Mouse (Mus musculus) cerebellum, adult 2 months (tissue): Measurements from ENCODE around the gene Mtss1l. TPM values are rescaled to one million over a fixed set of nuclear protein-coding genes. Genes with fewer than 3 reads are reported as not detected.

Experiments
- DNase-seq, 2 experiments: peaks; one replicate each; pipeline ENCODE4 v3.0.0; 2021
- H3K27ac ChIP-seq: fragments of 200-500 bp; 2 replicates; pipeline ENCODE4 v1.5.1; 2012; ENCODE audit warnings: low read length, control low read depth, inconsistent platforms; ENCODE audit not compliant: insufficient read depth
- H3K27me3 ChIP-seq: fragments of 200-500 bp; 2 replicates; pipeline ENCODE4 v1.6.1; 2012; ENCODE audit warnings: inconsistent platforms, mild to moderate bottlenecking, low read length, moderate library complexity; ENCODE audit not compliant: control insufficient read depth, insufficient read depth
- H3K4me1 ChIP-seq: fragments of 200-500 bp; 2 replicates; pipeline ENCODE4 v1.6.1; 2011; ENCODE audit warnings: low read length; ENCODE audit not compliant: control insufficient read depth, insufficient read depth
- H3K4me3 ChIP-seq: fragments of 200-500 bp; replicated peaks from 2 replicates; pipeline ENCODE3; 2011; ENCODE audit warnings: mild to moderate bottlenecking, low read depth, low read length, control low read depth; ENCODE audit not compliant: insufficient read depth
- CTCF ChIP-seq: fragments of 200-500 bp; IDR thresholded peaks from 2 replicates; pipeline ENCODE4 v1.5.1; 2011; ENCODE audit warnings: low read depth, mild to moderate bottlenecking, control low read depth, low read length, moderate library complexity, borderline replicate concordance; ENCODE audit not compliant: insufficient read depth
- POLR2A ChIP-seq: fragments of 200-500 bp; IDR thresholded peaks from 2 replicates; pipeline ENCODE4 v1.6.1; 2011; ENCODE audit warnings: low read length, control low read depth, borderline replicate concordance; ENCODE audit not compliant: insufficient read depth
- WGBS: fragments of 180-500 bp; shearing (Covaris S2); methylation state at CpG from one replicate; pipeline ENCODE4 v1.1.7; 2018; 5-methylcytosine and 5-hydroxymethylcytosine counted together
- polyA plus RNA-seq: library from polyadenylated mRNA; depleted of rRNA; stranded (reverse); fragments of >200 nt; gene quantifications from 2 replicates; pipeline ENCODE4 v1.2.3, GENCODE M21; 2012

Mtss1l gene
- polyA plus RNA-seq, 1 experiment: 257 TPM

DNA sequence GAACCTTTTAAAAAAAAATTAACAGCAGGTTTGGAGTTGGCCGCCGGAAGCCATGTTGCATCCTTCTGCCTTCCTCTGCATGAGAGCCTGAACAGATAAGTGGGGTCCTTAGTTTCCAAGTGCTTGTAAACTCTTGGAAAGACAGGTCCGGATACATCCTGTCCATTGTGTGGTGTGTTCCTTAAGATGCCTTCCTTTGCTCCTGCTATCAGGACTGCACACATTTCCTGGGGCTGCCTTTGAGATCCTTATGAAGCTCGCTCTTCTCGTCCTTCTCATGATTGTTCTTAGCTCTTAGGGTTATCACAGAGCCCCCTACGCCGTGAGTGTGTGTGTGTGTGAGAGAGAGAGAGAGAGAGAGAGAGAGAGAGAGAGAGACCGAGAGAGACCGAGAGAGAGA is 31.3 kb upstream of the Mtss1l start:
- no peak for DNase-seq
- TF ChIP-seq POLR2A (no peak), CTCF (no peak)
- Histone ChIP-seq H3K27ac (no peak overlapping the region), H3K4me3 (no peak overlapping the region), H3K27me3 (no peaks in the 10 kb centered on the region), H3K4me1 (peaks cover 26% of the 10 kb centered on the region)
- 97% methylated on average over 9 of the region's 9 CpGs for WGBS

- TF ChIP-seq POLR2A: no peak
- TF ChIP-seq CTCF: no peak
- H3K4me1 ChIP-seq: peaks cover 29% of the 10 kb centered on the region
- WGBS: 52% methylated on average over 5 of the region's 5 CpGs
- H3K4me3 ChIP-seq: no peak overlapping the region
- peak in 1 of 2 experiments; percentile 26 for DNase-seq
- peak overlapping the region; percentile 72; the same call in 1 of the 2 replicates for H3K27ac ChIP-seq
- H3K27me3 ChIP-seq: no peaks in the 10 kb centered on the region
Measured at GRCm38 (mm10) chr8:110694226-110694625, 27.1 kb upstream of the Mtss1l start.

DNA sequence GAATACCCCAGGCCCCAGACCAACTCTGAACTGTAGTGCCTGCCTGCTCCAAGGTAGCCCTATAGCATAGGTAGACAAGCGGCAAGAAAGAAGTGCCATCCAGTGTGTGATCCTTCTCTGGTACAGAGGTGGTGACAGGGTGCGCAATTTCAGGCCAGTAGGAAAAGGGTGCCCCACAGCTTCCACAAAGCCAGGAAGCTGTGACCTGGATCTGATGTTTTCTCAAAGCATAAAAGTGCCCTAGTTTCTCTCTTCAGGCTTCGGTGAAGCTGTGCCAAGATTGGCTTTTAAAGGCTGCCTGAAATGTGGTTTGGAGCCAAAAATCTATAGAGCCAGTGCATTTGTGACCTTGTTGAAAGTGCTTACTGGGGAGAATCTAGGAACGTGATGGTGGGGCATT is 26.4 kb upstream of the Mtss1l start:
- 18% methylated on average over 4 of the region's 4 CpGs for WGBS

GRCm38 (mm10) chr8:110695431-110695830 is 25.8 kb upstream of the Mtss1l start:
- Histone ChIP-seq H3K27ac (peak overlapping the region; percentile 72), H3K4me1 (peaks cover 29% of the 10 kb centered on the region), H3K4me3 (no peak overlapping the region), H3K27me3 (no peaks in the 10 kb centered on the region)
- TF ChIP-seq POLR2A (no peak), CTCF (no peak)
- WGBS: 7% methylated on average over 5 of the region's 5 CpGs
- DNase-seq: peak; percentile 73 to 74

More for the DNA sequence above, 26.4 kb upstream of the Mtss1l start:
- DNase-seq: peak; percentile 66 to 72
- Histone ChIP-seq H3K4me1 (peaks cover 29% of the 10 kb centered on the region), H3K27ac (peak overlapping the region; percentile 72), H3K27me3 (no peaks in the 10 kb centered on the region), H3K4me3 (no peak overlapping the region)
- TF ChIP-seq CTCF (no peak), POLR2A (no peak)

GRCm38 (mm10) chr8:110696051-110696450 is 25.2 kb upstream of the Mtss1l start:
- Histone ChIP-seq H3K4me3 (no peak overlapping the region), H3K4me1 (peaks cover 29% of the 10 kb centered on the region), H3K27me3 (no peaks in the 10 kb centered on the region), H3K27ac (peak overlapping the region; percentile 72)
- 45% methylated on average over 4 of the region's 4 CpGs for WGBS
- TF ChIP-seq POLR2A (no peak), CTCF (no peak)
- DNase-seq: no peak

DNA sequence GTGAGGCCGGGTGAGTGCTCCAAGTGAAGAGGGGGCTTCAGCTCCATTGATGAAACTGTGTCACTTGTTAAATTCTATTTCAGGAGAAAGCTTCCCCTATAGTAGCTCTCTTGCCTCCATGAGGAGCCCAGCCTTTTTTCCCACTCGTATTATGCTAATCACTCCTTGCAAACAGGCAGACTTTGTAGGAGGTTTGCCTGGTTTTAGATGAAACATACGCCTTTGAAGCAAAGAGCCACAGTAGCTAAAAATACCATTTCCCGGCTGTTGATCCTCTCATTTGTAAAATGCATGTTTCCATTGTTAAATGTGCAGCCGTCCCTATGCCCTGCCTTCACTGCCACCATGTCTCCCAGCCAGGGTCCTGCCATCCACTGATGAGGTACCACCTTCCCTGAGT is 23.7 kb upstream of the Mtss1l start:
- DNase-seq: no peak
- H3K4me1 ChIP-seq: peaks cover 39% of the 10 kb centered on the region
- H3K4me3 ChIP-seq: no peak overlapping the region
- TF ChIP-seq POLR2A (no peak), CTCF (no peak)
- no peak overlapping the region for H3K27ac ChIP-seq
- H3K27me3 ChIP-seq: no peaks in the 10 kb centered on the region
- 80% methylated on average over 5 of the region's 5 CpGs for WGBS

DNA sequence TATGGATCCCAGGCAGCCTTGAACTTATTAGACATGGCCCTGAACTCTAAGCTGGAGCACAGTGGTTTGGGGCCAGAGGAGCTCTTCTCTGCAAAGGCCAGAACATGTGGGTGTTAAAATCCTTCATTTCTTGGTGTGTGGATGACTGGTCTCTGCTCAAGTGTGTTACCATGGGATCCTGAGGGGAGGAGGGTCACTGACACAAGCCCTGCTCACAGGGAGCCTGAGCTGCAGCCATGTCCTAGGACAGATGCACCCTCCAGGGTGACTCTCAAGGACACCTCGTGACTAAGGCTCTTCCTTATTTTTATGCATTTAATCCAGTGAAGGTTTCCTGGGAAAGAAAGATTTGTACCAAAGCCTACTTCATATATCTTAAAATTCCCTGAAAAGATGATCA is 23.2 kb upstream of the Mtss1l start:
- H3K27me3 ChIP-seq: no peaks in the 10 kb centered on the region
- no peak overlapping the region for H3K27ac ChIP-seq
- TF ChIP-seq CTCF (no peak), POLR2A (no peak)
- no peak for DNase-seq
- WGBS: 44% methylated on average over 1 of the region's 1 CpGs
- peaks cover 42% of the 10 kb centered on the region for H3K4me1 ChIP-seq
- H3K4me3 ChIP-seq: no peak overlapping the region

- no peak overlapping the region for H3K4me3 ChIP-seq
- H3K4me1 ChIP-seq: peaks cover 51% of the 10 kb centered on the region
- WGBS: 76% methylated on average over 7 of the region's 7 CpGs
- H3K27ac ChIP-seq: no peak overlapping the region
- TF ChIP-seq POLR2A (no peak), CTCF (no peak)
- H3K27me3 ChIP-seq: no peaks in the 10 kb centered on the region
- DNase-seq: no peak
Measured at GRCm38 (mm10) chr8:110699501-110699900, 21.8 kb upstream of the Mtss1l start.
